Mouse (Mus musculus) CH12.LX (cell line): ENCODE results near the gene Ganab. TPM values are rescaled to one million over a fixed set of nuclear protein-coding genes. Genes with fewer than 3 reads are reported as not detected.

ENCODE experiments used
- DNase-seq: peaks from one replicate; pipeline ENCODE4 v3.0.0-alpha.2; 2013; ENCODE audit errors: extremely low read depth
- H3K27ac ChIP-seq: 2 replicates; pipeline ENCODE4 v1.5.1; 2012; ENCODE audit warnings: low read depth, mild to moderate bottlenecking, control low read depth, moderate library complexity; ENCODE audit not compliant: insufficient read depth
- H3K27me3 ChIP-seq: replicated peaks from 2 replicates; pipeline ENCODE3; 2012; ENCODE audit warnings: inconsistent platforms
- H3K36me3 ChIP-seq, 2 experiments: replicated peaks in 1 of 2; 2 replicates each; pipeline versions ENCODE3 to v1.6.1; 2012; ENCODE audit warnings: inconsistent platforms in 1 of 2, low read length in 1 of 2, mild to moderate bottlenecking in 1 of 2, mixed read lengths in 1 of 2, moderate library complexity in 1 of 2; ENCODE audit not compliant: control insufficient read depth in 1 of 2, insufficient read depth in 1 of 2
- H3K4me1 ChIP-seq, 2 experiments: 2 replicates each; pipeline ENCODE4 v1.6.1; 2012; ENCODE audit warnings: inconsistent platforms in 1 of 2, moderate library complexity in 1 of 2; ENCODE audit not compliant: insufficient read depth in 2 of 2, control insufficient read depth in 1 of 2
- H3K4me2 ChIP-seq: 2 replicates; pipeline ENCODE4 v1.6.1; 2012; ENCODE audit warnings: low read depth, mild to moderate bottlenecking, control low read depth; ENCODE audit not compliant: poor library complexity, insufficient read depth, severe bottlenecking
- H3K4me3 ChIP-seq, 3 experiments: fragments of 150-350 bp in 1 of 3; sonication (generic) in 1 of 3; replicated peaks in 1 of 3; 2 replicates each; pipeline versions ENCODE3 to v1.5.1; 2011 to 2012; ENCODE audit warnings: low read depth in 2 of 3, low read length in 2 of 3, mild to moderate bottlenecking in 2 of 3, moderate library complexity in 2 of 3, control low read depth in 1 of 3, improper control_type of control experiment in 1 of 3, inconsistent platforms in 1 of 3, mixed read lengths in 1 of 3; ENCODE audit not compliant: poor library complexity in 1 of 3
- H3K79me2 ChIP-seq: replicated peaks from 2 replicates; pipeline ENCODE4 v1.6.1; 2012; ENCODE audit warnings: mild to moderate bottlenecking, moderate library complexity; ENCODE audit not compliant: control insufficient read depth, poor library complexity, insufficient read depth, severe bottlenecking; ENCODE audit errors: extremely low read depth
- H3K9ac ChIP-seq: 2 replicates; pipeline ENCODE4 v1.6.1; 2012; ENCODE audit warnings: low read depth, mild to moderate bottlenecking, control low read depth, moderate library complexity; ENCODE audit not compliant: insufficient read depth
- H3K9me3 ChIP-seq: replicated peaks from 2 replicates; pipeline ENCODE3; 2012; ENCODE audit warnings: low read length, inconsistent platforms, mixed read lengths
- BHLHE40 ChIP-seq: IDR thresholded peaks from 2 replicates; pipeline ENCODE4 v1.6.1; 2011; ENCODE audit warnings: mild to moderate bottlenecking, low read depth, low read length, improper control_type of control experiment
- CTCF ChIP-seq, 2 experiments: IDR thresholded peaks in 1 of 2; conservative IDR thresholded peaks in 1 of 2; 2 replicates each; pipeline ENCODE4 v1.5.1; 2011 to 2012; ENCODE audit warnings: low read depth in 2 of 2, low read length in 2 of 2, improper control_type of control experiment in 1 of 2, inconsistent platforms in 1 of 2, mild to moderate bottlenecking in 1 of 2, moderate library complexity in 1 of 2
- ETS1 ChIP-seq: conservative IDR thresholded peaks from 2 replicates; pipeline ENCODE4 v1.6.1; 2012; ENCODE audit warnings: low read depth, mild to moderate bottlenecking, inconsistent platforms, low read length, improper control_type of control experiment, moderate library complexity
- GABPA ChIP-seq: IDR thresholded peaks from 2 replicates; pipeline ENCODE4 v1.6.1; 2012; ENCODE audit warnings: low read depth, low read length, improper control_type of control experiment, inconsistent platforms; ENCODE audit not compliant: insufficient replicate concordance
- HCFC1 ChIP-seq: IDR thresholded peaks from 2 replicates; pipeline ENCODE4 v1.6.1; 2012; ENCODE audit warnings: low read depth, mild to moderate bottlenecking, inconsistent platforms, low read length, improper control_type of control experiment
- JUN ChIP-seq: IDR thresholded peaks from 2 replicates; pipeline ENCODE4 v1.6.1; 2011; ENCODE audit warnings: low read depth, mild to moderate bottlenecking, low read length, improper control_type of control experiment, moderate library complexity; ENCODE audit not compliant: insufficient read depth
- KAT2A ChIP-seq: IDR thresholded peaks from 2 replicates; pipeline ENCODE4 v1.6.1; 2012; ENCODE audit warnings: low read length, improper control_type of control experiment, inconsistent platforms; ENCODE audit not compliant: insufficient replicate concordance
- MAFK ChIP-seq: IDR thresholded peaks from 2 replicates; pipeline ENCODE4 v1.6.1; 2011; ENCODE audit warnings: low read length, improper control_type of control experiment; ENCODE audit not compliant: insufficient replicate concordance
- MEF2A ChIP-seq: IDR thresholded peaks from 2 replicates; pipeline ENCODE4 v1.6.1; 2014; ENCODE audit warnings: low read depth, mild to moderate bottlenecking, inconsistent platforms, low read length, improper control_type of control experiment, borderline replicate concordance
- MXI1 ChIP-seq: IDR thresholded peaks from 2 replicates; pipeline ENCODE4 v1.6.1; 2011; ENCODE audit warnings: mild to moderate bottlenecking, low read depth, low read length, improper control_type of control experiment
- MYC ChIP-seq: IDR thresholded peaks from 2 replicates; pipeline ENCODE4 v1.6.1; 2011; ENCODE audit warnings: low read depth, mild to moderate bottlenecking, improper control_type of control experiment, low read length
- NELFE ChIP-seq: IDR thresholded peaks from 2 replicates; pipeline ENCODE4 v1.6.1; 2011; ENCODE audit warnings: low read depth, low read length, improper control_type of control experiment
- POLR2AphosphoS2 ChIP-seq: IDR thresholded peaks from 2 replicates; pipeline ENCODE4 v1.6.1; 2011; ENCODE audit warnings: low read depth, low read length, improper control_type of control experiment
- RCOR1 ChIP-seq: conservative IDR thresholded peaks from 2 replicates; pipeline ENCODE4 v1.6.1; 2012; ENCODE audit warnings: low read depth, mild to moderate bottlenecking, inconsistent platforms, low read length, improper control_type of control experiment
- TBP ChIP-seq: conservative IDR thresholded peaks from 2 replicates; pipeline ENCODE4 v1.6.1; 2011; ENCODE audit warnings: low read depth, low read length, improper control_type of control experiment
- UBTF ChIP-seq: IDR thresholded peaks from 2 replicates; pipeline ENCODE4 v1.6.1; 2012; ENCODE audit warnings: low read depth, mild to moderate bottlenecking, inconsistent platforms, low read length, improper control_type of control experiment, moderate library complexity
- USF2 ChIP-seq: conservative IDR thresholded peaks from 2 replicates; pipeline ENCODE4 v1.6.1; 2011; ENCODE audit warnings: low read depth, low read length, improper control_type of control experiment
- ZKSCAN1 ChIP-seq: IDR thresholded peaks from 2 replicates; pipeline ENCODE4 v1.6.1; 2012; ENCODE audit warnings: low read depth, inconsistent platforms, low read length, improper control_type of control experiment, borderline replicate concordance
- ZMIZ1 ChIP-seq: IDR thresholded peaks from 2 replicates; pipeline ENCODE4 v1.6.1; 2012; ENCODE audit warnings: low read depth, mild to moderate bottlenecking, inconsistent platforms, low read length, improper control_type of control experiment
- ZNF384 ChIP-seq: IDR thresholded peaks from 2 replicates; pipeline ENCODE4 v1.6.1; 2012; ENCODE audit warnings: low read depth, low read length, improper control_type of control experiment, inconsistent platforms
- dilution Hi-C: fragments of 300-500 bp; cut with MboI; formaldehyde crosslinking; loops from 2 replicates; pipeline ENCODE4 v1.14.3; 2020; ENCODE audit warnings: low sequenced_read_pairs; ENCODE audit not compliant: extremely low pct_unique_long_range_greater_than_20kb, extremely low pct_ligation_motif_present
- in situ Hi-C: fragments of 300-500 bp; cut with MboI; formaldehyde crosslinking; loops from 3 replicates; pipeline ENCODE4 v1.14.3; 2019; ENCODE audit warnings: low sequenced_read_pairs, low pct_ligation_motif_present, low pct_unique_long_range_greater_than_20kb, mixed read lengths
- polyA plus RNA-seq: library from polyadenylated mRNA; unstranded; fragments of >175 nt; gene quantifications from 2 replicates; pipeline ENCODE4 v1.2.1, GENCODE M21; 2012; ENCODE audit warnings: low read depth; ENCODE audit not compliant: insufficient read length
- total RNA-seq, 2 experiments: library from RNA; depleted of rRNA; stranded (reverse); fragments of 300-350 nt in 1 of 2; fragments of >200 nt in 1 of 2; gene quantifications; 2 replicates each; pipeline ENCODE4 v1.2.3; 2012 to 2014

Gene Ganab
- total and polyA plus RNA-seq, 3 experiments: 97.0 to 169 (median 143) TPM

DNA sequence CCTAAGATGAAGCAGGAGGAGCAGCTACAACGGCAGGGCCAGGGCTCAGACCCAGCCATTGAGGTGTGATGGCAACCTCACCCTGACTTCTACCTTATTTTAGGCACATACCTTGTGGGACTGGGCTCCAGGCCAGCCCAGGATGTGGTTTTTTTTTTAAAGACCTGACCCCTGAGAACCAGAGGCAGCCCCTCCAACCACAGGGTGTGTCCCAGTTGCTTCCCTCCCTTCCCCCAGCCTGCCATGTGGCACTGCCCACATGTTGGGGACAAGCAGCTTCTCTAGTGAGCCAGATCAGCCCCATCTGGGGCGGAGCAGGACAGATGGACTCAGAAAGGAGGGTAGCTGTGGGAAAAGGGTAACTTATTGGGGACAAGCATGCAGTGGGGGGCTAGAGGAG is 28.9 kb downstream of the Ganab start:
- Histone ChIP-seq H3K9me3 (no peaks in the 10 kb centered on the region), H3K4me3 (no peak overlapping the region), H3K9ac (no peak overlapping the region), H3K79me2 (peaks cover 12% of the 10 kb centered on the region), H3K27me3 (no peaks in the 10 kb centered on the region), H3K36me3 (peaks cover 29 to 67% of the 10 kb centered on the region in 2 experiments), H3K4me2 (no peak overlapping the region), H3K27ac (no peak overlapping the region), H3K4me1 (peaks cover 12 to 43% of the 10 kb centered on the region in 2 experiments; a peak in 3 of 4 replicates)
- in situ Hi-C loops: no loop called here
- dilution Hi-C loops: no loop called here
- DNase-seq: no peak
- TF ChIP-seq ZNF384: no peak
- no peak for TF ChIP-seq MAFK
- no peak for TF ChIP-seq JUN
- TF ChIP-seq ZMIZ1: no peak
- no peak for TF ChIP-seq ZKSCAN1
- no peak for TF ChIP-seq ETS1
- no peak for TF ChIP-seq CTCF (conservative IDR thresholded peaks at IDR 0.05 in 1 of 2, IDR thresholded peaks at IDR 0.05 in 1 of 2; ENCODE audit: low read depth in 2 of 2, low read length in 2 of 2)
- no peak for TF ChIP-seq MEF2A
- no peak for TF ChIP-seq MYC
- no peak for TF ChIP-seq BHLHE40
- no peak for TF ChIP-seq KAT2A
- no peak for TF ChIP-seq NELFE
- TF ChIP-seq UBTF: no peak
- no peak for TF ChIP-seq POLR2AphosphoS2
- no peak for TF ChIP-seq GABPA
- no peak for TF ChIP-seq HCFC1
- no peak for TF ChIP-seq TBP
- TF ChIP-seq MXI1: no peak
- TF ChIP-seq USF2: no peak

DNA sequence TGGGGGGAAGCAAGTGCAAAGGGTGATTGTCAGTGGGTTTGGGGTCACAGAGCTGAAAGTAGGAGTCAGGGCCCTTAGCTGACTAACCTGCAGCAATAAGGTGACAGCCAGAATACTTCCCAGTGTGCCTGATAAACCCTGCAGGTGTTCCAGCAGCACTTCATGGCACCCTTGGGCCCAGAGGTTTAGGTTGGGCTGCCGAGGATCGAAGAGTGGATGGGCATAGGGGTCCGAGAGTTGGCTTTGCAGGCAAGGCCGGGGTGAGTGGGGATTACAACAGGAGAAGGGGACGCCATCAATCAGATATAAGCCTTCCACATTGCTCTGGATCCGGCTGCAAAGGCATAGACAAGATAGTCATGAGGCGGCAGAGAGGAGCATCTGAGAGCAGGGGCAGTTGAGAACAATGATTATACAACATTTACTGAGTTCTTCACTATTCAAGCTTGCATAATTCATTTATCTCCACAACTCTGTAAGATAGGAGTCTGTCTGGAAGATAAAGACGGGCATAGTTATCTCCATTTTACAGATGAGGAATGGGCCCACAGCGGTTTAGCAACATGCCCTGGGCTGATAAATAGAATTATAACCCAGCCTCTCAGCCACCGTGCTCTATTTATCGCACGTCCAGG is 30.1 kb downstream of the Ganab start:
- in situ Hi-C loops (no loop called here), dilution Hi-C loops (no loop called here)
- Histone ChIP-seq H3K36me3 (peaks cover 30 to 68% of the 10 kb centered on the region in 2 experiments), H3K27me3 (no peaks in the 10 kb centered on the region), H3K9ac (no peak overlapping the region), H3K4me3 (no peak overlapping the region), H3K9me3 (no peaks in the 10 kb centered on the region), H3K79me2 (peaks cover 6% of the 10 kb centered on the region), H3K4me1 (peaks cover 12 to 32% of the 10 kb centered on the region in 2 experiments; a peak in 3 of 4 replicates), H3K4me2 (no peak overlapping the region), H3K27ac (no peak overlapping the region; the same call in 1 of the 2 replicates)
- DNase-seq: no peak
- no peak for TF ChIP-seq RCOR1
